Mouse (Mus musculus): Measurements from ENCODE around the gene Tmem92.

- TF ChIP-seq CTCF (IDR thresholded peaks at IDR 0.05; ENCODE audit: low read depth, low read length), result no peak
- TF ChIP-seq TAL1 (conservative IDR thresholded peaks at IDR 0.05; ENCODE audit: low read depth, low read length), result no peak
- no peak for TF ChIP-seq GATA1 (IDR thresholded peaks at IDR 0.05; ENCODE audit: borderline replicate concordance, low read length)
- no peak for TF ChIP-seq POLR2AphosphoS5 (IDR thresholded peaks at IDR 0.05; ENCODE audit: insufficient replicate concordance, low read depth, low read length)
- TF ChIP-seq GATA2 (IDR thresholded peaks at IDR 0.05; ENCODE audit: borderline replicate concordance, low read depth, low read length), result no peak
These were observed 54.0 kb downstream of the Tmem92 start for GRCm38 (mm10) chr11:94728545-94728944.
